In genomic region chr9:46335461-46335995, GRCm38 (mm10) we compare ENCODE assay signal across 29 mouse cellular contexts. TPM values are rescaled to one million over a fixed set of nuclear protein-coding genes. Genes with fewer than 3 reads are reported as not detected.
DNase-seq lines count a peak whose midpoint lies in the region; ATAC-seq lines count a peak whose summit lies in the region.
"Had no signal": no experiment of that assay in that cellular context is flagged by ENCODE, and none has a peak within 500 bp of the region (broad histone marks: within the 10 kb centered on the region; RNA-seq: fewer than 3 reads in every experiment).

No protein-coding gene starts in this region.

- no peak overlapping the region for H3K9ac ChIP-seq in heart, embryonic 11.5 days (ENCODE audit: low read depth, low read length)
- H3K9ac ChIP-seq in midbrain, embryonic 11.5 days (ENCODE audit: low read length): no peak overlapping the region
- H3K9ac ChIP-seq: embryonic facial prominence, embryonic 15.5 days; forebrain, embryonic 13.5 days; heart, embryonic 15.5 days; limb, embryonic 12.5 days; liver, postnatal 0 days; midbrain, embryonic 13.5 days; neural tube, embryonic 13.5 days had no signal

- peak; percentile 66 for DNase-seq in heart, adult 11 months
- DNase-seq in midbrain, embryonic 11.5 days (ENCODE audit: low spot score, missing footprints): peak; percentile 60
- DNase-seq in midbrain, embryonic 10.5 days (ENCODE audit: low spot score): no peak
- peak; percentile 27 for DNase-seq in ES-CJ7 (ENCODE audit: low read depth, low spot score)
- peak; percentile 38 for DNase-seq in brain, adult 2 months (ENCODE audit: low read depth, low spot score)
- DNase-seq: adrenal gland, postnatal 10 days; B cell, adult 2 months; cerebellum, adult 11 months; gastrocnemius, adult 2 months; gastrocnemius, postnatal 36 days; heart, adult 2 months; kidney, adult 8-10 months; layer of hippocampus, adult 9-11 months; liver, postnatal 0 days; lung, postnatal 36 days; thymus, postnatal 14 days had no signal

- 66% methylated on average over 10 of the region's 10 CpGs for WGBS in heart, embryonic 11.5 days (ENCODE audit: insufficient replicate concordance)
- 74% methylated on average over 10 of the region's 10 CpGs for WGBS in midbrain, embryonic 11.5 days
- 76% methylated on average over 10 of the region's 10 CpGs for WGBS in midbrain, embryonic 10.5 days

- no peak for ATAC-seq in heart, embryonic 11.5 days (replicated peaks; ENCODE audit: insufficient number of reproducible peaks, low FRiP score, low TSS enrichment)
- no peak for ATAC-seq in midbrain, embryonic 11.5 days (ENCODE audit: low FRiP score)
- ATAC-seq: forebrain, embryonic 13.5 days; intestine, embryonic 16.5 days; liver, postnatal 0 days; midbrain, embryonic 13.5 days had no signal

- H3K36me3 ChIP-seq in heart, embryonic 11.5 days (ENCODE audit: control insufficient read depth, insufficient read depth, low read length): no peaks in the 10 kb centered on the region
- H3K36me3 ChIP-seq in midbrain, embryonic 11.5 days (ENCODE audit: control insufficient read depth, insufficient read depth, low read length): no peaks in the 10 kb centered on the region
- H3K36me3 ChIP-seq in midbrain, embryonic 10.5 days: no peaks in the 10 kb centered on the region
- H3K36me3 ChIP-seq: embryonic facial prominence, embryonic 10.5 days; embryonic facial prominence, embryonic 15.5 days; G1E; heart, embryonic 15.5 days; limb, embryonic 12.5 days; midbrain, embryonic 13.5 days; neural tube, embryonic 13.5 days had no signal

- H3K4me3 ChIP-seq in heart, embryonic 11.5 days (ENCODE audit: low read depth, low read length): no peak overlapping the region
- H3K4me3 ChIP-seq in midbrain, embryonic 11.5 days (ENCODE audit: low read depth, low read length): no peak overlapping the region
- H3K4me3 ChIP-seq in midbrain, embryonic 10.5 days: no peak overlapping the region
- H3K4me3 ChIP-seq: embryonic facial prominence, embryonic 10.5 days; embryonic facial prominence, embryonic 15.5 days; forebrain, embryonic 13.5 days; gastrocnemius, adult 2 months; heart, adult 2 months; heart, embryonic 15.5 days; limb, embryonic 12.5 days; midbrain, embryonic 13.5 days; neural tube, embryonic 13.5 days had no signal

- no peak overlapping the region for H3K27ac ChIP-seq in heart, embryonic 11.5 days (ENCODE audit: low read depth, low read length)
- H3K27ac ChIP-seq in midbrain, embryonic 11.5 days (ENCODE audit: low read depth, low read length): no peak overlapping the region
- no peak overlapping the region for H3K27ac ChIP-seq in midbrain, embryonic 10.5 days (replicated peaks)
- H3K27ac ChIP-seq: embryonic facial prominence, embryonic 10.5 days; embryonic facial prominence, embryonic 15.5 days; forebrain, embryonic 13.5 days; gastrocnemius, adult 2 months; heart, adult 2 months; heart, embryonic 15.5 days; kidney, postnatal 0 days; limb, embryonic 12.5 days; midbrain, embryonic 13.5 days; neural tube, embryonic 13.5 days had no signal

- H3K4me2 ChIP-seq in heart, embryonic 11.5 days: no peak overlapping the region
- no peak overlapping the region for H3K4me2 ChIP-seq in midbrain, embryonic 11.5 days
- H3K4me2 ChIP-seq: embryonic facial prominence, embryonic 15.5 days; forebrain, embryonic 13.5 days; heart, embryonic 15.5 days; limb, embryonic 12.5 days; midbrain, embryonic 13.5 days; neural tube, embryonic 13.5 days had no signal

- H3K9me3 ChIP-seq in heart, embryonic 11.5 days (replicated peaks; ENCODE audit: control insufficient read depth, low read length): no peaks in the 10 kb centered on the region
- H3K9me3 ChIP-seq in midbrain, embryonic 11.5 days (ENCODE audit: control insufficient read depth, low read length): no peaks in the 10 kb centered on the region
- H3K9me3 ChIP-seq in midbrain, embryonic 10.5 days (replicated peaks): no peaks in the 10 kb centered on the region
- H3K9me3 ChIP-seq: embryonic facial prominence, embryonic 10.5 days; embryonic facial prominence, embryonic 15.5 days; forebrain, embryonic 13.5 days; G1E; heart, embryonic 15.5 days; limb, embryonic 12.5 days; midbrain, embryonic 13.5 days; neural tube, embryonic 13.5 days had no signal

- peaks cover 7% of the 10 kb centered on the region; the same call in 1 of the 2 replicates for H3K27me3 ChIP-seq in heart, embryonic 11.5 days (ENCODE audit: control insufficient read depth, insufficient read depth, low read length)
- peaks cover 17% of the 10 kb centered on the region for H3K27me3 ChIP-seq in midbrain, embryonic 11.5 days (ENCODE audit: control insufficient read depth, insufficient read depth, low read length)
- H3K27me3 ChIP-seq in midbrain, embryonic 10.5 days (ENCODE audit: low read depth, poor library complexity, severe bottlenecking): peaks cover 88% of the 10 kb centered on the region
- H3K27me3 ChIP-seq: neural tube, embryonic 13.5 days had no signal

- H3K4me1 ChIP-seq in heart, embryonic 11.5 days (ENCODE audit: control insufficient read depth, insufficient read depth, low read length): no peaks in the 10 kb centered on the region
- peaks cover 25% of the 10 kb centered on the region for H3K4me1 ChIP-seq in midbrain, embryonic 11.5 days (ENCODE audit: control insufficient read depth, insufficient read depth, low read length)
- peaks cover 42% of the 10 kb centered on the region for H3K4me1 ChIP-seq in midbrain, embryonic 10.5 days
- H3K4me1 ChIP-seq: embryonic facial prominence, embryonic 15.5 days; heart, embryonic 15.5 days had no signal

RNA-seq across cellular contexts. Expression of gene 4931429L15Rik, which starts 15.7 kb away (rescaled TPM):
- not detected in 2 replicates for polyA plus RNA-seq in heart, embryonic 11.5 days (2014; fragmentation: Nextera tagmentation; extraction: Ambion mirVana)
- 0.15 TPM in 1 of 2 replicates, not detected in the other for polyA plus RNA-seq in midbrain, embryonic 11.5 days (2014; fragmentation: Nextera tagmentation; extraction: Ambion mirVana)
- 0.11 TPM in 1 of 2 replicates, not detected in the other for polyA plus RNA-seq in midbrain, embryonic 10.5 days (2016; fragmentation: Nextera tagmentation; extraction: Ambion mirVana)
- polyA plus RNA-seq: embryonic facial prominence, embryonic 10.5 days; embryonic facial prominence, embryonic 15.5 days; forebrain, embryonic 13.5 days; G1E; heart, embryonic 15.5 days; kidney, postnatal 0 days; limb, embryonic 12.5 days; liver, adult 2 months; liver, postnatal 0 days; lung, embryonic 16.5 days; neural tube, embryonic 13.5 days had no signal

RNA-seq across cellular contexts. Expression of gene Bud13, which starts 52.7 kb away (rescaled TPM):
- 16.6 and 17.0 TPM in 2 replicates for polyA plus RNA-seq in heart, embryonic 11.5 days (2014; fragmentation: Nextera tagmentation; extraction: Ambion mirVana)
- polyA plus RNA-seq in midbrain, embryonic 11.5 days (2014; fragmentation: Nextera tagmentation; extraction: Ambion mirVana): 26.4 and 27.1 TPM in 2 replicates
- 28.4 and 29.7 TPM in 2 replicates for polyA plus RNA-seq in midbrain, embryonic 10.5 days (2016; fragmentation: Nextera tagmentation; extraction: Ambion mirVana)
